Mouse (Mus musculus) forebrain, embryonic 15.5 days (tissue): Measurements from ENCODE around the gene Kcng1. TPM values are rescaled to one million over a fixed set of nuclear protein-coding genes. Genes with fewer than 3 reads are reported as not detected.

ENCODE experiments used
- ATAC-seq: fragments of 200-750 bp; cut with Nextera tagmentation; replicated peaks from 2 replicates; pipeline ENCODE4 v1.8.0; 2017; ENCODE audit warnings: mild to moderate bottlenecking, moderate TSS enrichment, moderate library complexity
- H3K27ac ChIP-seq: fragments of 300-500 bp; sonication (generic); replicated peaks from 2 replicates; pipeline ENCODE4 v1.5.1; 2015; ENCODE audit warnings: mild to moderate bottlenecking, inconsistent platforms
- H3K27me3 ChIP-seq: fragments of 300-500 bp; sonication (generic); 2 replicates; pipeline ENCODE4 v1.6.1; 2015; ENCODE audit warnings: inconsistent platforms
- H3K36me3 ChIP-seq: fragments of 300-500 bp; sonication (generic); 2 replicates; pipeline ENCODE4 v1.6.1; 2015; ENCODE audit warnings: mild to moderate bottlenecking, inconsistent platforms
- H3K4me1 ChIP-seq: fragments of 300-500 bp; sonication (generic); 2 replicates; pipeline ENCODE4 v1.6.1; 2015; ENCODE audit warnings: inconsistent platforms
- H3K4me2 ChIP-seq: fragments of 300-500 bp; sonication (generic); replicated peaks from 2 replicates; pipeline ENCODE4 v1.6.1; 2015; ENCODE audit warnings: mild to moderate bottlenecking, inconsistent platforms
- H3K4me3 ChIP-seq: fragments of 300-500 bp; sonication (generic); 2 replicates; pipeline ENCODE4 v1.5.1; 2015; ENCODE audit warnings: mild to moderate bottlenecking, inconsistent platforms
- H3K9ac ChIP-seq: fragments of 300-500 bp; sonication (generic); replicated peaks from 2 replicates; pipeline ENCODE4 v1.6.1; 2015; ENCODE audit warnings: mild to moderate bottlenecking, inconsistent platforms
- H3K9me3 ChIP-seq: fragments of 300-500 bp; sonication (generic); 2 replicates; pipeline ENCODE4 v1.6.1; 2016; ENCODE audit warnings: inconsistent platforms
- WGBS: fragments of 180-500 bp; shearing (Covaris S2); methylation state at CpG from one replicate; pipeline ENCODE4 v1.1.7; 2015; ENCODE audit warnings: mixed read lengths; 5-methylcytosine and 5-hydroxymethylcytosine counted together
- polyA plus RNA-seq: library from polyadenylated mRNA; unstranded; fragments of >200 nt; fragmentation: Nextera tagmentation; extraction: Ambion mirVana; gene quantifications from 2 replicates; pipeline ENCODE4 v1.2.1, GENCODE M21; 2015

The Kcng1 gene
- 16.0 and 16.7 TPM in 2 replicates for polyA plus RNA-seq

- Histone ChIP-seq H3K9ac (peak within 1 kb of the TSS; percentile 62), H3K4me1 (peaks cover 34% of the 10 kb centered on the region), H3K4me3 (peak within 1 kb of the TSS; percentile 62), H3K36me3 (no peaks in the 10 kb centered on the region), H3K27ac (no peak within 1 kb of the TSS), H3K9me3 (no peaks in the 10 kb centered on the region), H3K4me2 (peak within 1 kb of the TSS; percentile 78), H3K27me3 (peaks cover 50% of the 10 kb centered on the region; the same call in 1 of the 2 replicates)
- ATAC-seq, result peak; percentile 9; the same call in 1 of the 2 replicates
- 16% methylated on average over 12 of the region's 12 CpGs for WGBS
Measured at GRCm38 (mm10) chr2:168281582-168281981, at the start of gene Kcng1. Gene Kcng1 (minus strand): TSS chr2:168281736.

- Histone ChIP-seq H3K4me2 (no peak overlapping the region), H3K9ac (no peak overlapping the region), H3K4me3 (no peak overlapping the region), H3K27ac (no peak overlapping the region), H3K27me3 (no peaks in the 10 kb centered on the region; the same call in 1 of the 2 replicates), H3K36me3 (no peaks in the 10 kb centered on the region), H3K4me1 (peaks cover 26% of the 10 kb centered on the region), H3K9me3 (no peaks in the 10 kb centered on the region)
- no peak for ATAC-seq
- 73% methylated on average over 11 of the region's 11 CpGs for WGBS
Measured at GRCm38 (mm10) chr2:168330421-168331070, 49.0 kb upstream of the Kcng1 start.

- Histone ChIP-seq H3K9ac (no peak overlapping the region), H3K4me3 (no peak overlapping the region), H3K27ac (no peak overlapping the region), H3K9me3 (no peaks in the 10 kb centered on the region), H3K4me2 (no peak overlapping the region), H3K36me3 (no peaks in the 10 kb centered on the region), H3K4me1 (peaks cover 23% of the 10 kb centered on the region), H3K27me3 (no peaks in the 10 kb centered on the region)
- 51% methylated on average over 10 of the region's 10 CpGs for WGBS
- ATAC-seq, result no peak
Measured at GRCm38 (mm10) chr2:168321716-168322374, 40.3 kb upstream of the Kcng1 start.

GRCm38 (mm10) chr2:168320388-168321182 is 39.0 kb upstream of the Kcng1 start:
- Histone ChIP-seq H3K27ac (peak overlapping the region; percentile 41), H3K9ac (no peak overlapping the region), H3K4me1 (peaks cover 15% of the 10 kb centered on the region), H3K9me3 (no peaks in the 10 kb centered on the region), H3K4me2 (no peak overlapping the region), H3K36me3 (no peaks in the 10 kb centered on the region), H3K27me3 (no peaks in the 10 kb centered on the region), H3K4me3 (no peak overlapping the region)
- 59% methylated on average over 17 of the region's 17 CpGs for WGBS
- no peak for ATAC-seq

- no peak overlapping the region for H3K9ac ChIP-seq
- no peaks in the 10 kb centered on the region for H3K9me3 ChIP-seq
- H3K4me1 ChIP-seq, result peaks cover 4% of the 10 kb centered on the region; the same call in 1 of the 2 replicates
- no peak overlapping the region for H3K27ac ChIP-seq
- ATAC-seq, result no peak
- 61% methylated on average over 16 of the region's 16 CpGs for WGBS
- no peak overlapping the region for H3K4me3 ChIP-seq
- H3K27me3 ChIP-seq, result no peaks in the 10 kb centered on the region
- H3K36me3 ChIP-seq, result no peaks in the 10 kb centered on the region
- H3K4me2 ChIP-seq, result no peak overlapping the region
Measured at GRCm38 (mm10) chr2:168314646-168315446, 33.3 kb upstream of the Kcng1 start.

- Histone ChIP-seq H3K4me1 (0 out of 2 replicates have a peak, but pooled peaks cover 4% of the 10 kb centered on the region), H3K4me3 (no peak overlapping the region), H3K36me3 (no peaks in the 10 kb centered on the region), H3K9ac (no peak overlapping the region), H3K9me3 (no peaks in the 10 kb centered on the region), H3K27ac (no peak overlapping the region), H3K4me2 (no peak overlapping the region), H3K27me3 (no peaks in the 10 kb centered on the region)
- WGBS, result 51% methylated on average over 4 of the region's 4 CpGs
- ATAC-seq, result no peak
Measured at GRCm38 (mm10) chr2:168312504-168312903, 31.0 kb upstream of the Kcng1 start.

- WGBS, result 92% methylated on average over 16 of the region's 16 CpGs
- ATAC-seq, result no peak
- H3K36me3 ChIP-seq, result no peaks in the 10 kb centered on the region
- H3K4me2 ChIP-seq, result no peak overlapping the region
- no peaks in the 10 kb centered on the region for H3K27me3 ChIP-seq
- H3K27ac ChIP-seq, result no peak overlapping the region
- 0 out of 2 replicates have a peak, but pooled peaks cover 4% of the 10 kb centered on the region for H3K4me1 ChIP-seq
- H3K9me3 ChIP-seq, result no peaks in the 10 kb centered on the region
- H3K9ac ChIP-seq, result no peak overlapping the region
- H3K4me3 ChIP-seq, result no peak overlapping the region
Measured at GRCm38 (mm10) chr2:168311006-168311405, 29.5 kb upstream of the Kcng1 start.

GRCm38 (mm10) chr2:168308916-168309315 is 27.4 kb upstream of the Kcng1 start:
- 68% methylated on average over 7 of the region's 7 CpGs for WGBS
- Histone ChIP-seq H3K4me2 (no peak overlapping the region), H3K4me1 (no peaks in the 10 kb centered on the region), H3K36me3 (no peaks in the 10 kb centered on the region), H3K27me3 (no peaks in the 10 kb centered on the region), H3K4me3 (no peak overlapping the region), H3K9ac (no peak overlapping the region), H3K27ac (peak overlapping the region; percentile 21; the same call in 1 of the 2 replicates), H3K9me3 (no peaks in the 10 kb centered on the region)
- ATAC-seq, result no peak

GRCm38 (mm10) chr2:168299650-168300049 is 18.1 kb upstream of the Kcng1 start:
- Histone ChIP-seq H3K4me3 (no peak overlapping the region), H3K9ac (no peak overlapping the region), H3K9me3 (no peaks in the 10 kb centered on the region), H3K27ac (no peak overlapping the region), H3K27me3 (no peaks in the 10 kb centered on the region), H3K4me1 (no peaks in the 10 kb centered on the region), H3K4me2 (no peak overlapping the region), H3K36me3 (no peaks in the 10 kb centered on the region)
- WGBS, result 87% methylated on average over 8 of the region's 8 CpGs
- ATAC-seq, result no peak

GRCm38 (mm10) chr2:168296530-168296929 is 15.0 kb upstream of the Kcng1 start:
- Histone ChIP-seq H3K4me2 (no peak overlapping the region), H3K36me3 (no peaks in the 10 kb centered on the region), H3K27ac (no peak overlapping the region), H3K9ac (no peak overlapping the region), H3K4me3 (no peak overlapping the region), H3K4me1 (no peaks in the 10 kb centered on the region), H3K27me3 (no peaks in the 10 kb centered on the region), H3K9me3 (no peaks in the 10 kb centered on the region)
- WGBS, result 85% methylated on average over 10 of the region's 10 CpGs
- ATAC-seq, result no peak

GRCm38 (mm10) chr2:168292521-168292920 is 11.0 kb upstream of the Kcng1 start:
- H3K4me1 ChIP-seq, result no peaks in the 10 kb centered on the region
- no peak overlapping the region for H3K4me3 ChIP-seq
- H3K9me3 ChIP-seq, result no peaks in the 10 kb centered on the region
- H3K9ac ChIP-seq, result no peak overlapping the region
- no peak for ATAC-seq
- no peak overlapping the region for H3K27ac ChIP-seq
- WGBS, result 44% methylated on average over 6 of the region's 6 CpGs
- no peak overlapping the region for H3K4me2 ChIP-seq
- H3K36me3 ChIP-seq, result no peaks in the 10 kb centered on the region
- no peaks in the 10 kb centered on the region for H3K27me3 ChIP-seq
